ENCODE assay signal across 18 mouse cellular contexts in genomic region chr9:103549178-103549577, GRCm38 (mm10).
DNase-seq lines count a peak whose midpoint lies in the region; ATAC-seq and TF ChIP-seq lines count a peak whose summit lies in the region.
"Had no signal": no experiment of that assay in that cellular context is flagged by ENCODE, and none has a peak within 500 bp of the region (broad histone marks: within the 10 kb centered on the region; RNA-seq: fewer than 3 reads in every experiment).

No protein-coding gene starts in this region.

- H3K4me2 ChIP-seq in forebrain, embryonic 15.5 days (replicated peaks): no peak overlapping the region
- no peak overlapping the region for H3K4me2 ChIP-seq in forebrain, embryonic 12.5 days
- H3K4me2 ChIP-seq in midbrain, embryonic 13.5 days (replicated peaks): no peak overlapping the region
- H3K4me2 ChIP-seq: embryonic facial prominence, embryonic 12.5 days; heart, embryonic 13.5 days; liver, embryonic 15.5 days had no signal

- DNase-seq in right cerebral cortex, postnatal 25 days: peak; percentile 50
- no peak for DNase-seq in right cerebral cortex, postnatal 10 days (ENCODE audit: low spot score in 2 of 2)
- DNase-seq in layer of hippocampus, adult 9-10 months (ENCODE audit: low spot score): peak; percentile 41
- no peak for DNase-seq in adrenal gland, postnatal 36 days
- DNase-seq in gastrocnemius, adult 2 months: no peak
- DNase-seq: adrenal gland, adult 2 months; gastrocnemius, postnatal 36 days; kidney, postnatal 10 days; lung, postnatal 14 days had no signal

- H3K36me3 ChIP-seq in forebrain, embryonic 15.5 days: no peaks in the 10 kb centered on the region
- H3K36me3 ChIP-seq in forebrain, embryonic 12.5 days (replicated peaks): no peaks in the 10 kb centered on the region
- no peaks in the 10 kb centered on the region for H3K36me3 ChIP-seq in midbrain, embryonic 13.5 days
- H3K36me3 ChIP-seq: embryonic facial prominence, embryonic 12.5 days; heart, embryonic 13.5 days; liver, embryonic 15.5 days had no signal

- peak overlapping the region; percentile 29 for H3K27ac ChIP-seq in forebrain, embryonic 15.5 days (replicated peaks)
- H3K27ac ChIP-seq in forebrain, embryonic 12.5 days: no peak overlapping the region
- H3K27ac ChIP-seq in gastrocnemius, adult 2 months: no peak overlapping the region
- H3K27ac ChIP-seq in midbrain, embryonic 13.5 days: no peak overlapping the region
- H3K27ac ChIP-seq: embryonic facial prominence, embryonic 12.5 days; heart, embryonic 13.5 days; liver, embryonic 15.5 days; stomach, postnatal 0 days had no signal

- WGBS in forebrain, embryonic 15.5 days: 55% methylated on average over 3 of the region's 3 CpGs
- 67% methylated on average over 3 of the region's 3 CpGs for WGBS in forebrain, embryonic 12.5 days
- WGBS in midbrain, embryonic 13.5 days: 66% methylated on average over 3 of the region's 3 CpGs

- intact Hi-C loops in gastrocnemius, adult 2 months (cut with DNase I): no loop called here

- no peaks in the 10 kb centered on the region for H3K9me3 ChIP-seq in forebrain, embryonic 15.5 days
- no peaks in the 10 kb centered on the region for H3K9me3 ChIP-seq in forebrain, embryonic 12.5 days
- no peaks in the 10 kb centered on the region for H3K9me3 ChIP-seq in midbrain, embryonic 13.5 days
- H3K9me3 ChIP-seq: embryonic facial prominence, embryonic 12.5 days; heart, embryonic 13.5 days; liver, embryonic 15.5 days had no signal

- peaks cover 82% of the 10 kb centered on the region for H3K4me1 ChIP-seq in forebrain, embryonic 15.5 days
- peaks cover 41% of the 10 kb centered on the region for H3K4me1 ChIP-seq in forebrain, embryonic 12.5 days
- peaks cover 70% of the 10 kb centered on the region for H3K4me1 ChIP-seq in midbrain, embryonic 13.5 days (replicated peaks)
- H3K4me1 ChIP-seq: liver, embryonic 15.5 days had no signal

- ATAC-seq in forebrain, embryonic 15.5 days (replicated peaks): no peak
- ATAC-seq in forebrain, embryonic 12.5 days (ENCODE audit: low FRiP score): no peak
- no peak for ATAC-seq in midbrain, embryonic 13.5 days
- ATAC-seq: intestine, embryonic 16.5 days had no signal

- H3K9ac ChIP-seq in forebrain, embryonic 15.5 days (replicated peaks): no peak overlapping the region
- no peak overlapping the region for H3K9ac ChIP-seq in forebrain, embryonic 12.5 days
- no peak overlapping the region for H3K9ac ChIP-seq in midbrain, embryonic 13.5 days (replicated peaks)
- H3K9ac ChIP-seq: embryonic facial prominence, embryonic 12.5 days; heart, embryonic 13.5 days; liver, embryonic 15.5 days had no signal

- no peak overlapping the region for H3K4me3 ChIP-seq in forebrain, embryonic 15.5 days
- H3K4me3 ChIP-seq in forebrain, embryonic 12.5 days (replicated peaks): no peak overlapping the region
- H3K4me3 ChIP-seq in gastrocnemius, adult 2 months: no peak overlapping the region
- no peak overlapping the region for H3K4me3 ChIP-seq in midbrain, embryonic 13.5 days (replicated peaks)
- H3K4me3 ChIP-seq: embryonic facial prominence, embryonic 12.5 days; heart, embryonic 13.5 days; liver, embryonic 15.5 days; myocyte had no signal

- TF ChIP-seq CTCF in gastrocnemius, adult 2 months (IDR thresholded peaks at IDR 0.05): no peak

- no peaks in the 10 kb centered on the region for H3K27me3 ChIP-seq in forebrain, embryonic 15.5 days
- peaks cover 67% of the 10 kb centered on the region for H3K27me3 ChIP-seq in forebrain, embryonic 12.5 days
- H3K27me3 ChIP-seq in midbrain, embryonic 13.5 days: peaks cover 64% of the 10 kb centered on the region
- H3K27me3 ChIP-seq: embryonic facial prominence, embryonic 12.5 days; heart, embryonic 13.5 days; liver, embryonic 15.5 days had no signal

Comparison
In these comparisons a context has a peak if more than half of its experiments do, and no peak if none do; other contexts are left out.
1. DNase-seq: peak in right cerebral cortex, postnatal 25 days (single experiment) and layer of hippocampus, adult 9-10 months (single experiment); none in right cerebral cortex, postnatal 10 days (0 of 2), adrenal gland, postnatal 36 days (0 of 2) and gastrocnemius, adult 2 months (single experiment).